9 mouse cellular contexts compared by ENCODE assay signal in genomic region chr1:52331442-52331841, GRCm38 (mm10).
DNase-seq lines count a peak whose midpoint lies in the region; ATAC-seq and TF ChIP-seq lines count a peak whose summit lies in the region.
"Had no signal": no experiment of that assay in that cellular context is flagged by ENCODE, and none has a peak within 500 bp of the region (broad histone marks: within the 10 kb centered on the region; RNA-seq: fewer than 3 reads in every experiment).

No protein-coding gene starts in this region.

- no peak overlapping the region for H3K4me3 ChIP-seq in heart, embryonic 10.5 days
- H3K4me3 ChIP-seq in gastrocnemius, adult 2 months, result no peak overlapping the region
- H3K4me3 ChIP-seq in hindbrain, embryonic 13.5 days, result no peak overlapping the region
- H3K4me3 ChIP-seq: liver, embryonic 13.5 days had no signal

- 44% methylated on average over 4 of the region's 4 CpGs for WGBS in heart, embryonic 10.5 days
- WGBS in hindbrain, embryonic 13.5 days, result 61% methylated on average over 4 of the region's 4 CpGs

- no peak overlapping the region for H3K9ac ChIP-seq in hindbrain, embryonic 13.5 days
- H3K9ac ChIP-seq: liver, embryonic 13.5 days had no signal

- H3K4me2 ChIP-seq in hindbrain, embryonic 13.5 days, result no peak overlapping the region
- H3K4me2 ChIP-seq: liver, embryonic 13.5 days had no signal

- peak; percentile 74 to 83; a peak in 3 of 4 replicates for ATAC-seq in hematopoietic stem cell, adult 5-6 weeks (replicated peaks in 1 of 2; ENCODE audit: insufficient read depth in 1 of 2, low FRiP score in 2 of 2, low TSS enrichment in 1 of 2, low read depth in 1 of 2, poor library complexity in 2 of 2, severe bottlenecking in 2 of 2)
- ATAC-seq in monocyte, adult 5-6 weeks (replicated peaks; ENCODE audit: insufficient number of reproducible peaks, low FRiP score, low TSS enrichment, poor library complexity, severe bottlenecking), result peak; percentile 53; the same call in 1 of the 2 replicates
- no peak for ATAC-seq in hindbrain, embryonic 13.5 days (ENCODE audit: low FRiP score)

- no peaks in the 10 kb centered on the region for H3K4me1 ChIP-seq in heart, embryonic 10.5 days
- no peaks in the 10 kb centered on the region; the same call in 1 of the 2 replicates for H3K4me1 ChIP-seq in hindbrain, embryonic 13.5 days (replicated peaks)
- H3K4me1 ChIP-seq: liver, embryonic 13.5 days had no signal

- H3K27ac ChIP-seq in heart, embryonic 10.5 days, result no peak overlapping the region
- H3K27ac ChIP-seq in gastrocnemius, adult 2 months, result no peak overlapping the region
- H3K27ac ChIP-seq in hindbrain, embryonic 13.5 days, result no peak overlapping the region
- H3K27ac ChIP-seq: liver, embryonic 13.5 days had no signal

- intact Hi-C loops in gastrocnemius, adult 2 months (cut with DNase I), result no loop called here

- TF ChIP-seq CTCF in gastrocnemius, adult 2 months (IDR thresholded peaks at IDR 0.05), result no peak

- DNase-seq in heart, adult 11 months, result peak; percentile 93
- no peak for DNase-seq in heart, embryonic 10.5 days (ENCODE audit: low spot score)
- peak; percentile 19 to 34 for DNase-seq in urinary bladder, adult 18-20 months (ENCODE audit: low spot score in 2 of 2)
- DNase-seq in urinary bladder, adult 2 months (ENCODE audit: low spot score), result no peak
- no peak for DNase-seq in gastrocnemius, adult 2 months
- DNase-seq: liver, embryonic 13.5 days had no signal

- H3K27me3 ChIP-seq in heart, embryonic 10.5 days (ENCODE audit: insufficient read depth, poor library complexity, severe bottlenecking), result no peaks in the 10 kb centered on the region
- H3K27me3 ChIP-seq in hindbrain, embryonic 13.5 days, result no peaks in the 10 kb centered on the region
- H3K27me3 ChIP-seq: liver, embryonic 13.5 days had no signal

- no peaks in the 10 kb centered on the region for H3K9me3 ChIP-seq in heart, embryonic 10.5 days
- H3K9me3 ChIP-seq in hindbrain, embryonic 13.5 days, result no peaks in the 10 kb centered on the region
- H3K9me3 ChIP-seq: liver, embryonic 13.5 days had no signal

- H3K36me3 ChIP-seq in heart, embryonic 10.5 days, result no peaks in the 10 kb centered on the region
- no peaks in the 10 kb centered on the region for H3K36me3 ChIP-seq in hindbrain, embryonic 13.5 days
- H3K36me3 ChIP-seq: liver, embryonic 13.5 days had no signal

Comparison
In these comparisons a context has a peak if more than half of its experiments do, and no peak if none do; other contexts are left out.
1. DNase-seq: peak in heart, adult 11 months (single experiment) and urinary bladder, adult 18-20 months (2 of 2); none in heart, embryonic 10.5 days (single experiment), urinary bladder, adult 2 months (single experiment) and gastrocnemius, adult 2 months (single experiment).